Mouse (Mus musculus) embryonic fibroblast, embryonic 13.5 days (primary cell): ENCODE measurements around the gene Tmem107. TPM values are rescaled to one million over a fixed set of nuclear protein-coding genes. Genes with fewer than 3 reads are reported as not detected.
A peak's percentile ranks its signal among the peaks of the same experiment; 100 is the strongest.

Source experiments
- H3K27ac ChIP-seq: 2 replicates; pipeline ENCODE4 v1.5.1; 2012; ENCODE audit warnings: low read length, control low read depth, inconsistent platforms; ENCODE audit not compliant: insufficient read depth
- H3K4me1 ChIP-seq: 2 replicates; pipeline ENCODE4 v1.6.1; 2011; ENCODE audit warnings: low read length; ENCODE audit not compliant: control insufficient read depth, insufficient read depth
- H3K4me3 ChIP-seq: 2 replicates; pipeline ENCODE4 v1.5.1; 2011; ENCODE audit warnings: mild to moderate bottlenecking, control low read depth, low read length; ENCODE audit not compliant: insufficient read depth
- CTCF ChIP-seq: IDR thresholded peaks from 2 replicates; pipeline ENCODE4 v1.5.1; 2011; ENCODE audit warnings: mild to moderate bottlenecking, control low read depth, low read length, moderate library complexity, borderline replicate concordance; ENCODE audit not compliant: insufficient read depth
- POLR2A ChIP-seq: IDR thresholded peaks from 2 replicates; pipeline ENCODE4 v1.6.1; 2011; ENCODE audit warnings: low read depth, mild to moderate bottlenecking, control low read depth, low read length, moderate library complexity
- polyA plus RNA-seq: library from polyadenylated mRNA; stranded (reverse); fragments of >200 nt; gene quantifications from 2 replicates; pipeline ENCODE4 v1.2.4, GENCODE M21; 2011; ENCODE audit warnings: low read depth; ENCODE audit not compliant: missing spikeins, insufficient read length

The Tmem107 gene
- polyA plus RNA-seq: 14.0 and 17.6 TPM in 2 replicates

DNA sequence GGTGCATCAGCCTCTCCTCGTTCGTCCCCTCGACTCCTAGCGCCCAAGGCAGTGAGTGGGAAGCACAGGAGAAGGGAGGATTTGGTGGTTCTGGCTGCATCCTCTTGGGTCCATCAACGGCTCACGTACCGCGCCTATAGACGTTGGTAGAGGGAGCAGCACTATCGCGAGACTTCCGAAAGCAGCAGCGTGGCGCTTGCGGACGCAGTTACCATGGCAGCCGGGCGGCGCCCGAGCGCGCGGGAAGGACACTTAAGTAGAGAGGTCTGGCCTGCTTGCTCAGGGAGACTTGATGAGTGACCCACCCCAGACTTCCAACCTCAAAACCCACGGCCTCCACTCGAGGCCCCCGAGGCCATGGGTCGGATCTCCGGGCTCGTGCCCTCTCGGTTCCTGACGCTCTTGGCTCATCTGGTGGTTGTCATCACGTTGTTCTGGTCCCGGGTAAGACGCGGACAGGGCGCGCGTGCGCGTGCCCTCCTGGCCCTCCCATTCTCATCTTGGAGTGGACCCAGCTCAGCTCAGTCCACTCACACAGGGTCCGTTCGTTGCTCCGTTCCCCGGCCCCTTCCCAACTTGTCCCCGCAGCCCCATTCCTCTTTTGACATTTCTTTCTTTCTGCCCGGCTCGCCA, at the start of gene Tmem107:
Gene Tmem107 (plus strand): TSS at position 217 of the 633 bp plus-strand sequence.
- Histone ChIP-seq H3K27ac (peak within 1 kb of the TSS; percentile 86), H3K4me3 (peak within 1 kb of the TSS; percentile 84), H3K4me1 (peaks cover 9% of the 10 kb centered on the region; the same call in 1 of the 2 replicates)
- TF ChIP-seq POLR2A (peak; percentile 99), CTCF (no peak)

DNA sequence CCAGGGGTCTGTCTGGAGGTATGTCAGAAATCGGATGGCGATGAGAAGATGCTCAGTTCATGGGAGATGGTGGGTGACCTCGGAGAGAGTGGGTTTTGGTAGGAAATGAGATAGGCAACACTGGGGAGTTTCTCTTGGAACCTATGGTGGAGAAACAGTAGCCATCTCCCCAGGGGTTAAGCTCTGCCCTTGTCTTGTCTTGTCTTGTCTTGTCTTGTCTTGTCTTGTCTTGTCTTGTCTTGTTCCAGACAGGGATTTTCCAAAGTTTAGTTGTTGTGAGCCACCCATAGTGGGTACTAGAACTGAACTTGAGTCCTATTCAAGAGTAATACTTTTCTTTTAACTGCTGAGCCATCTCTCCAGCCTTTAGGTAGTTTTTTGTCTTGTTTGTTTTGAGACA, 44.0 kb upstream of the Tmem107 start:
- H3K4me3 ChIP-seq: no peak overlapping the region
- no peaks in the 10 kb centered on the region for H3K4me1 ChIP-seq
- no peak for TF ChIP-seq CTCF
- TF ChIP-seq POLR2A: no peak
- H3K27ac ChIP-seq: no peak overlapping the region

GRCm38 (mm10) chr11:69028805-69029204, 41.8 kb upstream of the Tmem107 start:
- no peak overlapping the region for H3K4me3 ChIP-seq
- H3K4me1 ChIP-seq: no peaks in the 10 kb centered on the region
- TF ChIP-seq POLR2A (no peak), CTCF (no peak)
- no peak overlapping the region for H3K27ac ChIP-seq

DNA sequence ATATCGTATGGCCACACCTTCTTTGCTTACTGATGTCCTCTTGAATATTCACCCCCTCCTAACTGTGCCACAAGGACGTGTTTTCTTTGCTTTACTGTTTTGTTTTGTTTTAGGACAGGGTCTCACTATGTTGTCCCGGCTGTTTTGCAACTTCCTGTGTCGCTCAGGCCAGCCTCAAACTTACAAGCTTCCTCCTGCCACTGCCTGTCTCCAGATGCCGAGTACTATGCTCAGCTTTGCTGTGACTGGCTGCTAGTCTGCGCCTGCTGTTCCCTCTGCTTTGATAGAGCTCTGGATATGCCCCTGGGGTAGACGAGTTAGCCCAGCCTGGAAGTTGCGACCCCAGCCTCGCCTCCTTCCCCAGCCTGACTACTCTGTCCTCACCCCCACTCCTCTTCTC, 37.1 kb upstream of the Tmem107 start:
- no peak overlapping the region for H3K4me3 ChIP-seq
- no peak for TF ChIP-seq CTCF
- no peak for TF ChIP-seq POLR2A
- H3K27ac ChIP-seq: no peak overlapping the region
- H3K4me1 ChIP-seq: peaks cover 4% of the 10 kb centered on the region

DNA sequence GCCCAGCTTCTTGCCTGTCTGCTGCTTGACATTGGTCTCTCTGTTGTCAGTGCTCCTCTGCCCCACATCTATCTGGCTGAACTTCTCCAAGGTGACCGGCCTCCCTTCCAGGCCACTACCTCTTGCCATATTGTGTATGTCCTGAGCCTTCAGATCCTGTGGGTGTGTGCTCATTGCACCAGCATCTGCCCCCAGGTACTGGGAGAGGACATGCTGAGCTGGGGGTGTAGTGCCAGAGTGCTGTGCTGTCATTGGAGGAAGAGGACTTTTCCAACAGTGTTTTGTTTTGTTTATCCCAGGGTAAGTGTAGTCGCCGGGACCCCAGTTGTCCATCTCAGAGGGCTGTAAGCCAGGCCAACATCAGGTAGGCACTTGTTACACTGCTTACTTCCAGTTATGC, 36.0 kb upstream of the Tmem107 start:
- TF ChIP-seq CTCF (no peak), POLR2A (no peak)
- H3K27ac ChIP-seq: no peak overlapping the region
- H3K4me3 ChIP-seq: no peak overlapping the region
- peaks cover 10% of the 10 kb centered on the region for H3K4me1 ChIP-seq

DNA sequence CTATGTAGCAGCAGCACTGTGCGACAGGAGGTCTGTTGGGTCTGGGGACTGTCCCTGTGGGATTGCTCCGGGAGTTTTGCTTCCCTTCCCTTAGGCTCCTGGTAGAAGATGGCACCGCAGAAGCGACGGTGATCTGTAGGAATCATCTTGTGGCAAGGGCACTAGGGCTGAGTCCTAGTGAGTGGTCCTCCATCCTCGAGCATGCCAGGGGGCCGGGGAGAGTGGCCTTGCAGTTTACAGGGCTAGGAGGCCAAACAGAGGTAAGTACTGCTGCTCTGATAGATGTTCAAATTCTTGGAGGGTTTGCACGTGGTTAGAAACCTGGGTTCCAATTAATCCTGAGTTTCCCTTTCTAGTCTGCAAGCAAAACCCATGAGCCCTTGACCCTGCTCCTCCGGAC, 35.2 kb upstream of the Tmem107 start:
- TF ChIP-seq POLR2A (no peak), CTCF (no peak)
- Histone ChIP-seq H3K4me3 (no peak overlapping the region), H3K27ac (no peak overlapping the region), H3K4me1 (peaks cover 10% of the 10 kb centered on the region)

DNA sequence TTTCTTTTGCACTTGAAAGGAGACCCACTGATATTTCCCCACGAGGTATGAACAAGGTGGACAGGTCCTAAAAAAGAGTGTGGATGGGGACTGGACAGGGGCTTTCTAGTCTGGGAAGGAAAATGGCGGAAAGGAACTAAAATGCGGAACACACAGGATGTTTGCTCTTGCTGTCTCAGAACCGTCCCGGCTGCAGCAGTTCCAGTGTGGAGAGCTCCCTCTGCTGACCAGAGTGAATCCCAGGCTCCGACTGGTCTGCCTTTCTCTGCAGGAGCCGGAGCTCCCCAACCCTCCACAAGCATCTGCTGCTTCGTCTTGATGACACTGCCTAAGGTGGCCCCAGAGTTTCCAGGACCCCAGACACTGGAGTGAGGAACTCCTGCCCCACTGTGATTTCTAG, 34.8 kb upstream of the Tmem107 start:
- H3K4me3 ChIP-seq: no peak overlapping the region

DNA sequence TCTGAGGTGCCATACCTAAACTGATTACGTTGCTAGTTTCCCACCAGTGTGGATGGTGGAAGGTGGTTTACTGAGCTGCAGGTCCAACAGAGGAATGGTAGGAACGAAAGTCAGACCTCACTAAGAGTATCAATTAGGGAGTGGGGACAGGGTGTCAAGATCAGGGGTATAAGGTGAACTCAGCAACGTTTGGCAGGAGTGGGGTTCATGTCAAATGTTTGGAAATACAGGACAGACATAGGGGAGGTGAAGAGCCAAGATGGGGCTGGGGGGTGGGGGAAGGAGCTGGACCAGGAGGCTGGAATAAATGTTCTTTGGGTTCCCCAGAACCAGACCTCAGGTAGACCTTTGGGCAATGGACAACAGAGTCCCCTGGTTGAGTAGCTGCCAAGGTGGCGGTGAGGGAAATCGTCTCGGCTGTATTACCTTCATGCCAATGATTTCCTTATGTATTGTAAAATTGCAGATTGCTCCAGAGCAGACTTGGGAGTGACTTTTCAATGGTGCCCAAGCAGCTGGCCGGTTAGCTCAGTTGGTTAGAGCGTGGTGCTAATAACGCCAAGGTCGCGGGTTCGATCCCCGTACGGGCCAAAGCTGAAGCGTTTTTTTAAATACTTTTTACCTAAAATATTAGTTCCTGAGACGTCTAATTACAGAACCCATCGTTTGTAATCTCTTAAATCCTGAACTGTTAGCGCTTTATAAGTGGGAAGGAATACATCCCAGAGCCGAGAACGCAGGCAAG, 33.9 kb upstream of the Tmem107 start:
- H3K4me3 ChIP-seq: peak overlapping the region; percentile 74
- peaks cover 10% of the 10 kb centered on the region for H3K4me1 ChIP-seq
- H3K27ac ChIP-seq: peak overlapping the region; percentile 70
- TF ChIP-seq CTCF (no peak), POLR2A (peak; percentile 77)

More for the DNA sequence above, 34.8 kb upstream of the Tmem107 start:
- H3K27ac ChIP-seq: no peak overlapping the region
- H3K4me1 ChIP-seq: peaks cover 10% of the 10 kb centered on the region
- TF ChIP-seq CTCF (peak; percentile 75; the same call in 1 of the 2 replicates), POLR2A (no peak)

DNA sequence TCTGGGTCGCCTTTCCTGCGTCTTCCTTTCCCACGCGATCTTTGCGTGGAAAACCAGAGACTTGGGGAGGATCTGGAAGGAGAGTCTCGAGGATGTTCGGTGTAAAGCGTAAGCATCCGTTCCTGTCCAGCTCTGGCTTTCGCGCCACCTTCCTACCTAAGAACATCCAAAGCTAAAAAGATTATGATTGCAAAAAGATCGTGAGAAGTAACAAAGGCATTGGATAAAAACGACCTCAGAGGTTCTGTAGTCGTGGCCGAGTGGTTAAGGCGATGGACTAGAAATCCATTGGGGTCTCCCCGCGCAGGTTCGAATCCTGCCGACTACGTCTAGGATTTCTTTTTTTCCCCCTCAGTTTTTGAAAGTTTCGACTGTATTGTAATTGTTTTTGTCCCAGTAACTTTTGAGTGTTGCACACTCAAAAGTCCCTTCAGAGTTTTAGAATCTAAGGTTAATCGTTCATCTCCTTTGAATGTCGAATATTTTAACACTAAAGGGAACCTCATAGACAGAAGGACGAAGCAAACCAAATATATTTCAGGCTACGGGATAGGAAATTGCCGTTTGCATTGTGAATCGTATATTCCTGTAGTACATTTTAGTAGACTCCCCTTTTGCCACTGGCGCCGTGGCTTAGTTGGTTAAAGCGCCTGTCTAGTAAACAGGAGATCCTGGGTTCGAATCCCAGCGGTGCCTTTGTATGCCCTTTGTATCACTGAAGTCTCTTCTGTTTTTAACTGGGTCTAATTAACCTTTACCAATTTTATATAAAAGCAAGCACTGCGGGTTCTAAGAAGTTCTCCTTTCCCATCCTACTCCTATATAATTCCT, 33.2 kb upstream of the Tmem107 start:
- H3K27ac ChIP-seq: peak overlapping the region; percentile 70
- H3K4me1 ChIP-seq: peaks cover 10% of the 10 kb centered on the region
- TF ChIP-seq POLR2A: 0 out of 2 replicates have a peak, but pooled peaks have one; percentile 18
- TF ChIP-seq CTCF: no peak
- peak overlapping the region; percentile 74 for H3K4me3 ChIP-seq

DNA sequence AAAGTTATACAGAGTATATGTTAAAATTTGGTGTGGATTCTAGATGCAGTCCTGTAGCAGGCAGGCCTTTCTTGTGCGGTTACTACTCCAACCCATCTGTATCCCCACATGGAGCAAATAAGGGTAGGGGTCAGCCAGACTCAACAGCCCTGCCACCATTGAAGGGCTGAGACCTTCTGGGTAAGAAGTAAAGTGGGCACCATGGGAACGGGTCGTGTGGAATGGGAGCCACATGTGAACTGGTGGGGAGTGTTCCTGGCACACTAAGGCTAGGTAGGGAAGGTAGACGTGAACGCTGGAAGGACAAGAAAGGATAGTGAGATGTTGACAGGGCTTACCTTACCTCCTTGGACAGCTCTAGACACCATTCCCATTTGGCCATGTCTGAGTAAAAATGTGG, 32.4 kb upstream of the Tmem107 start:
- H3K27ac ChIP-seq: no peak overlapping the region
- TF ChIP-seq CTCF: no peak
- no peak for TF ChIP-seq POLR2A

More for the DNA sequence above, 32.4 kb upstream of the Tmem107 start:
- Histone ChIP-seq H3K4me3 (no peak overlapping the region), H3K4me1 (peaks cover 10% of the 10 kb centered on the region)
